Comparison of ENCODE assay signal across 20 mouse cellular contexts in genomic region chr10:59798371-59798770, GRCm38 (mm10).
DNase-seq lines count a peak whose midpoint lies in the region; ATAC-seq lines count a peak whose summit lies in the region.
"Had no signal": no experiment of that assay in that cellular context is flagged by ENCODE, and none has a peak within 500 bp of the region (broad histone marks: within the 10 kb centered on the region; RNA-seq: fewer than 3 reads in every experiment).

No protein-coding gene starts in this region.

- no peaks in the 10 kb centered on the region for H3K4me1 ChIP-seq in forebrain, embryonic 11.5 days (replicated peaks; ENCODE audit: control insufficient read depth, insufficient read depth, low read length)
- H3K4me1 ChIP-seq in forebrain, embryonic 16.5 days (replicated peaks; ENCODE audit: control insufficient read depth, insufficient read depth, low read length): peaks cover 11% of the 10 kb centered on the region
- H3K4me1 ChIP-seq in liver, embryonic 15.5 days (replicated peaks): peaks cover 55% of the 10 kb centered on the region
- peaks cover 51% of the 10 kb centered on the region for H3K4me1 ChIP-seq in liver, embryonic 12.5 days
- peaks cover 12% of the 10 kb centered on the region for H3K4me1 ChIP-seq in midbrain, embryonic 14.5 days (ENCODE audit: control insufficient read depth, insufficient read depth, low read length)
- H3K4me1 ChIP-seq in midbrain, embryonic 13.5 days (replicated peaks): peaks cover 30% of the 10 kb centered on the region

- H3K27me3 ChIP-seq in forebrain, embryonic 11.5 days (ENCODE audit: control insufficient read depth, insufficient read depth, low read length): no peaks in the 10 kb centered on the region
- H3K27me3 ChIP-seq in forebrain, embryonic 16.5 days (replicated peaks; ENCODE audit: control insufficient read depth, insufficient read depth, low read length): no peaks in the 10 kb centered on the region
- H3K27me3 ChIP-seq in liver, embryonic 15.5 days: no peaks in the 10 kb centered on the region
- H3K27me3 ChIP-seq in liver, embryonic 12.5 days (replicated peaks): no peaks in the 10 kb centered on the region
- no peaks in the 10 kb centered on the region for H3K27me3 ChIP-seq in midbrain, embryonic 14.5 days (ENCODE audit: control insufficient read depth, insufficient read depth, low read length)
- H3K27me3 ChIP-seq in midbrain, embryonic 13.5 days: no peaks in the 10 kb centered on the region
- H3K27me3 ChIP-seq: heart, embryonic 13.5 days; hindbrain, embryonic 13.5 days had no signal

- peak; percentile 34 for DNase-seq in forebrain, embryonic 11.5 days (ENCODE audit: low spot score)
- peak; percentile 13 to 30 for DNase-seq in kidney, adult 8-10 months
- DNase-seq in kidney, postnatal 10 days: no peak
- DNase-seq in midbrain, embryonic 14.5 days: peak; percentile 19
- DNase-seq: adrenal gland, adult 8-10 months; adrenal gland, postnatal 36 days; B cell, adult 2 months; cerebellum, adult 2 months; gastrocnemius, postnatal 36 days; heart, postnatal 36 days had no signal

- H3K4me2 ChIP-seq in forebrain, embryonic 11.5 days (ENCODE audit: low read depth, low read length, severe bottlenecking): no peak overlapping the region
- H3K4me2 ChIP-seq in forebrain, embryonic 16.5 days (ENCODE audit: low read length): no peak overlapping the region
- H3K4me2 ChIP-seq in liver, embryonic 15.5 days: no peak overlapping the region
- H3K4me2 ChIP-seq in liver, embryonic 12.5 days: no peak overlapping the region
- no peak overlapping the region for H3K4me2 ChIP-seq in midbrain, embryonic 14.5 days (ENCODE audit: low read length)
- no peak overlapping the region for H3K4me2 ChIP-seq in midbrain, embryonic 13.5 days (replicated peaks)
- H3K4me2 ChIP-seq: heart, embryonic 13.5 days; hindbrain, embryonic 13.5 days had no signal

- no peak overlapping the region for H3K27ac ChIP-seq in forebrain, embryonic 11.5 days (ENCODE audit: low read depth, low read length)
- H3K27ac ChIP-seq in forebrain, embryonic 16.5 days (ENCODE audit: low read length): no peak overlapping the region
- H3K27ac ChIP-seq in liver, embryonic 15.5 days (replicated peaks): 0 out of 2 replicates have a peak overlapping the region, but pooled peaks have one; percentile 20
- no peak overlapping the region for H3K27ac ChIP-seq in liver, embryonic 12.5 days
- no peak overlapping the region for H3K27ac ChIP-seq in midbrain, embryonic 14.5 days (replicated peaks; ENCODE audit: low read depth, low read length)
- H3K27ac ChIP-seq in midbrain, embryonic 13.5 days: no peak overlapping the region
- H3K27ac ChIP-seq: embryonic facial prominence, embryonic 10.5 days had no signal

- H3K4me3 ChIP-seq in forebrain, embryonic 11.5 days (ENCODE audit: low read depth, low read length): no peak overlapping the region
- no peak overlapping the region for H3K4me3 ChIP-seq in forebrain, embryonic 16.5 days (replicated peaks; ENCODE audit: low read length)
- no peak overlapping the region for H3K4me3 ChIP-seq in liver, embryonic 15.5 days (replicated peaks)
- H3K4me3 ChIP-seq in liver, embryonic 12.5 days: no peak overlapping the region
- H3K4me3 ChIP-seq in midbrain, embryonic 14.5 days (replicated peaks; ENCODE audit: low read depth, low read length): no peak overlapping the region
- no peak overlapping the region for H3K4me3 ChIP-seq in midbrain, embryonic 13.5 days (replicated peaks)
- H3K4me3 ChIP-seq: embryonic facial prominence, embryonic 10.5 days; heart, embryonic 13.5 days; hindbrain, embryonic 13.5 days had no signal

- WGBS in forebrain, embryonic 11.5 days: 86% methylated on average over 3 of the region's 3 CpGs
- 76% methylated on average over 3 of the region's 3 CpGs for WGBS in forebrain, embryonic 16.5 days
- WGBS in liver, embryonic 15.5 days (ENCODE audit: insufficient replicate concordance): 88% methylated on average over 3 of the region's 3 CpGs
- WGBS in liver, embryonic 12.5 days (ENCODE audit: insufficient replicate concordance): 84% methylated on average over 3 of the region's 3 CpGs
- 29% methylated on average over 3 of the region's 3 CpGs for WGBS in midbrain, embryonic 14.5 days
- 45% methylated on average over 3 of the region's 3 CpGs for WGBS in midbrain, embryonic 13.5 days

- H3K9me3 ChIP-seq in forebrain, embryonic 11.5 days (ENCODE audit: control insufficient read depth, low read length): no peaks in the 10 kb centered on the region
- no peaks in the 10 kb centered on the region for H3K9me3 ChIP-seq in forebrain, embryonic 16.5 days (ENCODE audit: control insufficient read depth, low read length)
- H3K9me3 ChIP-seq in liver, embryonic 15.5 days (replicated peaks): no peaks in the 10 kb centered on the region
- no peaks in the 10 kb centered on the region for H3K9me3 ChIP-seq in liver, embryonic 12.5 days (replicated peaks)
- no peaks in the 10 kb centered on the region for H3K9me3 ChIP-seq in midbrain, embryonic 14.5 days (ENCODE audit: control insufficient read depth, low read length)
- H3K9me3 ChIP-seq in midbrain, embryonic 13.5 days: no peaks in the 10 kb centered on the region
- H3K9me3 ChIP-seq: embryonic facial prominence, embryonic 10.5 days; G1E; heart, embryonic 13.5 days; hindbrain, embryonic 13.5 days had no signal

- no peak for ATAC-seq in forebrain, embryonic 11.5 days (replicated peaks; ENCODE audit: low FRiP score)
- no peak for ATAC-seq in forebrain, embryonic 16.5 days
- ATAC-seq in liver, embryonic 15.5 days (ENCODE audit: insufficient read depth): no peak
- ATAC-seq in liver, embryonic 12.5 days: no peak
- ATAC-seq in midbrain, embryonic 14.5 days (ENCODE audit: low FRiP score, low TSS enrichment): no peak
- no peak for ATAC-seq in midbrain, embryonic 13.5 days
- ATAC-seq: CD4-positive, CD25-positive, alpha-beta regulatory T cell, adult 4 months; forebrain, embryonic 14.5 days had no signal

- no peak overlapping the region for H3K9ac ChIP-seq in forebrain, embryonic 11.5 days (ENCODE audit: low read length)
- no peak overlapping the region for H3K9ac ChIP-seq in forebrain, embryonic 16.5 days (replicated peaks; ENCODE audit: low read depth, low read length)
- no peak overlapping the region for H3K9ac ChIP-seq in liver, embryonic 15.5 days
- no peak overlapping the region for H3K9ac ChIP-seq in liver, embryonic 12.5 days
- H3K9ac ChIP-seq in midbrain, embryonic 14.5 days (replicated peaks; ENCODE audit: low read length): no peak overlapping the region
- no peak overlapping the region for H3K9ac ChIP-seq in midbrain, embryonic 13.5 days (replicated peaks)
- H3K9ac ChIP-seq: heart, embryonic 13.5 days; hindbrain, embryonic 13.5 days had no signal

- no peaks in the 10 kb centered on the region for H3K36me3 ChIP-seq in forebrain, embryonic 11.5 days (ENCODE audit: control insufficient read depth, insufficient read depth, low read length)
- no peaks in the 10 kb centered on the region for H3K36me3 ChIP-seq in forebrain, embryonic 16.5 days (ENCODE audit: control insufficient read depth, insufficient read depth)
- peaks cover 16% of the 10 kb centered on the region; the same call in 1 of the 2 replicates for H3K36me3 ChIP-seq in liver, embryonic 15.5 days (replicated peaks)
- peaks cover 9% of the 10 kb centered on the region for H3K36me3 ChIP-seq in liver, embryonic 12.5 days
- no peaks in the 10 kb centered on the region for H3K36me3 ChIP-seq in midbrain, embryonic 14.5 days (ENCODE audit: control insufficient read depth, insufficient read depth, low read length)
- H3K36me3 ChIP-seq in midbrain, embryonic 13.5 days: no peaks in the 10 kb centered on the region; the same call in 1 of the 2 replicates
- H3K36me3 ChIP-seq: hindbrain, embryonic 13.5 days had no signal
